ENCODE assay signal across 22 mouse cellular contexts in the genomic region with DNA sequence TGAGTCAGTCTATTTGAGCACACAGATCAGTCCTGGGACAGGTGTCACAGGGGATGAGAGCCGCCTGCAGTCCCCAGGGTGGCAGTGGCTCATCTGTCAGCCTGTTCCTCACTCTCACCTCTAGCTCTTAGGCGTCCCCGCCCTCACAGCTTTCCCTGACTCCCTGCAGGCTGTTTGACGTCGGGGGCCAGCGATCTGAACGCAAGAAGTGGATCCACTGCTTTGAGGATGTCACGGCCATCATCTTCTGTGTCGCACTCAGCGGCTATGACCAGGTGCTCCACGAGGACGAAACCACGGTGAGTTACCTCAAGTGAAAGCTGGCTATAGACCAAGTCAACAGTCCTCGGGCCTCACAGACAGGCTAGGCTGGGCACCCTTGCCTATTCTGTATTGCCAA.
DNase-seq lines count a peak whose midpoint lies in the region; TF ChIP-seq lines count a peak whose summit lies in the region.
"Had no signal": no experiment of that assay in that cellular context is flagged by ENCODE, and none has a peak within 500 bp of the region (broad histone marks: within the 10 kb centered on the region; RNA-seq: fewer than 3 reads in every experiment).

No protein-coding gene starts in this region.

- peak; percentile 60 for DNase-seq in cerebellum, adult 11-12 months
- no peak for DNase-seq in cerebellum, postnatal 10 days
- DNase-seq in layer of hippocampus, adult 2 months (ENCODE audit: low spot score in 2 of 2): no peak
- DNase-seq in layer of hippocampus, postnatal 10 days (ENCODE audit: low spot score in 2 of 2): no peak
- peak; percentile 69 to 70 for DNase-seq in cerebellum, adult 2 months
- DNase-seq in cerebellum, adult 9-11 months: peak; percentile 68
- DNase-seq in left cerebral cortex, postnatal 25 days (ENCODE audit: low spot score in 2 of 2): no peak
- no peak for DNase-seq in natural killer cell, adult 2 months (ENCODE audit: low spot score in 2 of 2)
- DNase-seq: adrenal gland, adult 8-10 months; adrenal gland, postnatal 25 days; gastrocnemius, adult 2 months; gastrocnemius, postnatal 36 days; heart, adult 2 months; heart, postnatal 14 days; heart, postnatal 4 days; kidney, adult 18-20 months had no signal

- TF ChIP-seq POLR2A in cerebellum, adult 2 months (IDR thresholded peaks at IDR 0.05; ENCODE audit: borderline replicate concordance, insufficient read depth, low read length): no peak

- H3K27ac ChIP-seq in layer of hippocampus, adult 2 months: peak overlapping the region; percentile 58; the same call in 1 of the 2 replicates
- H3K27ac ChIP-seq in cerebellum, adult 2 months (ENCODE audit: insufficient read depth, low read length): peak overlapping the region; percentile 5
- H3K27ac ChIP-seq: forebrain, embryonic 10.5 days; forebrain, embryonic 13.5 days; gastrocnemius, adult 2 months; heart, adult 2 months; heart, embryonic 10.5 days; heart, embryonic 13.5 days; hindbrain, embryonic 14.5 days; hindbrain, postnatal 0 days had no signal

- H3K27me3 ChIP-seq in cerebellum, adult 2 months (ENCODE audit: control insufficient read depth, insufficient read depth, low read length): no peaks in the 10 kb centered on the region
- H3K27me3 ChIP-seq: forebrain, embryonic 13.5 days; heart, embryonic 13.5 days had no signal

- no peak overlapping the region for H3K4me3 ChIP-seq in layer of hippocampus, adult 2 months
- H3K4me3 ChIP-seq in cerebellum, adult 2 months (replicated peaks; ENCODE audit: insufficient read depth, low read depth, low read length): no peak overlapping the region
- H3K4me3 ChIP-seq: forebrain, embryonic 10.5 days; forebrain, embryonic 13.5 days; gastrocnemius, adult 2 months; heart, adult 2 months; heart, embryonic 10.5 days; heart, embryonic 13.5 days had no signal

- TF ChIP-seq CTCF in layer of hippocampus, adult 2 months (conservative IDR thresholded peaks at IDR 0.05): no peak
- no peak for TF ChIP-seq CTCF in cerebellum, adult 2 months (IDR thresholded peaks at IDR 0.05; ENCODE audit: borderline replicate concordance, insufficient read depth, low read depth, low read length)

- H3K4me1 ChIP-seq in cerebellum, adult 2 months (ENCODE audit: control insufficient read depth, insufficient read depth, low read length): peaks cover 37% of the 10 kb centered on the region
- H3K4me1 ChIP-seq: forebrain, embryonic 10.5 days; forebrain, embryonic 13.5 days had no signal

- 12% methylated on average over 14 of the region's 14 CpGs for WGBS in cerebellum, adult 2 months

- intact Hi-C loops in left cerebral cortex, postnatal 25 days (cut with DNase I): no loop called here

Comparison
In these comparisons a context has a peak if more than half of its experiments do, and no peak if none do; other contexts are left out.
1. DNase-seq: peak in cerebellum, adult 11-12 months (single experiment), cerebellum, adult 2 months (2 of 2) and cerebellum, adult 9-11 months (single experiment); none in cerebellum, postnatal 10 days (0 of 2), layer of hippocampus, adult 2 months (0 of 2), layer of hippocampus, postnatal 10 days (0 of 2), left cerebral cortex, postnatal 25 days (0 of 2) and natural killer cell, adult 2 months (0 of 2).